Mouse (Mus musculus) urinary bladder, postnatal 14 days (tissue): Measurements from ENCODE around the gene Ube2e3.

Experiments
- DNase-seq: peaks from one replicate; pipeline ENCODE4 v3.0.0; 2021; ENCODE audit warnings: low spot score

Ube2e3 gene

DNA sequence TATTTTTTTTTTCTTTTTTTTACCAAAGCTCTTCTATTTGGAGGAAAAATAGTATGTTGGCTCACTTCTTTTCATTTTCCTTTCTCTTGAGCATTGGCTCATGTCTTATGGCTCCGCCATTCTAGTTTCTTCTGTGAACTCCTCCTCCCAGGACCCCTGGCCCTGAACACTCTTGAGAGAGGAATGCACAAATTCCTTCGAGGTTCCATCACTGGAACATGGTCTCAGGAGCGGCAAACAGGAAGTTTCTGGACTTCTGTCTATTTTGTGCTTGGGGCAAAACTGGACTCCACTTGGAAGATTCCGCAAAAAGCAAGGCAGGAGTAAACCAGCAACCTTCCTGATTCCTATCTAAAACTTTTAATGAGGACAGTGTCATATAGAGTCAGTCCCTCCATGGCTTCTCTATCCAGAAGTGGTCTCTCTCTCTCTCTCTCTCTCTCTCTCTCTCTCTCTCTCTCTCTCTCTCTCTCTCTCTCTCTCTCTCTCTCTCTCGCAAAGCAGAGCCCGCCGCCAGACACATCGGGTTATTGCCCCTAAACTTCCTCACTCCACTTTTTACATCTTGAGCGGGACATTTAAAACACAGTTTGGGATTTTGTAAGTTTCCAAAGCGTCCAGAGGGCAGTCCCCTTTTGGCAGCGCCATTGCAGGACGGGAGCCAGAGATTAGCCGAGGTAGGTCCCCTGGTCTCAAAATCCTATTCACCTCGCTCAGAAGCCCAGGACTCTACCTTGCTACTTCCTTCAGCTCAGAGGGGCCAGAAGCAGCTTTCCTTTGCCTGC lies at the start of gene Ube2e3:
Gene Ube2e3, plus strand, starts transcription at position 399 of the 785 bp plus-strand sequence.
- DNase-seq = no peak

DNA sequence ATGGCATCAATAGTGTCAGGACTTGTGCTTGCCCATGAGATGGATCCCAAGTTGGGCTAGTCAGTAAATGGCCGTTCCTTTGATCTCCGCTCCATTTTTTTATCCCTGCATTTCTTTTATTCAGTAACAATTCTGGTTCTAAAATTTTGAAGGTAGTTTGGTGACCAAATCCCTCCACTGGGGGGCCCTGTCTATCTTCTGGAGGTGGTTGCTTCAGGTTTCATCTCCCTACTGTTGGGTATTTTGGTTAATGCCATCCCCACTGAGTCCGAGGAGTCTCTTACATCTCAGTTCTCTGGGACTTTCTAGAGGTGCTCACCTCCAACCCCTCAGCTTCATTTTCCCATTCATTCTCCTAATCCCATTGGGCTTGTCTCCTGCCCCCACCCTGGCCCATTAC lies 38.0 kb upstream of the Ube2e3 start:
- no peak for DNase-seq

DNA sequence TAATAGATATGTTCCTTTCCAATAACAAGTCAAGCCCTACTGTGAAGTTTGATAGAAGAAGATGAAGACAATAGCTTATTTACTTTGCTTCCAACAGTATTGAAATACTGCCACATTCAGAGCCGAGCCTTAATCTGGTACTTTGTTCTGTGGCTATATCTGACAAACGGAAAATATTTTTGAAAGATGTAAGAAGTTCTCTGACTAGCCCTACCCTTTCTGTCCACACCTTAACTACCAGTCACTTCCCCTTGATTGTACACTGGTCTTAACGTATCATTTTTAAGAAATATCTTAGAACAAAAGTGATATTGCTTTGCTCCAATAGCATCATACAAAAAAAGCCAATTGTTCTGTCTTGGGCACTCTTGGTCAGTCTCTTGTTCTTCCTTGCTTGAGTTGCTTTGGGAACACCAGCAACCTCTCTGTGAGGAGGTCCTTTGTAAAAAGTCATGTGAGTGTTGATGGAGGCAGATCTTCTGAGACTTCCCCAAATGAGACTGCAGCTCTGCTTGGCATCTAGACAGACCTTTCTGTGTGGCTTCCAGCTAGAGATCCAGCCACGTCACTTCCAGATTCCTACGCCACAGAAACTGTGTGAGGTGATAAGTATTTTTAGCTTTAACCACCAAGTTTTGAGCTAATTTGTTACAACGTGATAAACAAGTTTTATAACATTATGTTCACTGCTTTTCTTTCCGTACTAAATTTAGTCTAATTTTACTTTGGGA lies 26.3 kb upstream of the Ube2e3 start:
- DNase-seq = no peak

DNA sequence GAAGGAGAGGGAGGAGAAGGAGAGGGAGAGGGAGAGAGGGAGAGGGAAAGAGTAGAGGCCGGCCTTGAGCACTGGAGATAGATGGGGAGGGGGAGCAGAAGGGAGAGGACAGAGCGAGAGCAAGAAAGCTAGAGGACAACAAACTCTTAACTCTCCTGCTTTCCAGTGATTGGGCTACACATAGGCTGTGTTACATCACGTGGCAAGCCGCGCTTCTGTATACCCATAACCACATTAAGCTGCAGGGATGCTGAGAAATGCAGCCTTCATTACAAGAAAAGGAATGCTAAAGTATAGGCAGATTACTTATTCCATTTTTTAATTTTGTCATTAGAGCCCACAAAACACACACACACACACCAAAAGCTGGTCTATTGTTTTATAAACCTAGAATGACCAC lies 23.6 kb upstream of the Ube2e3 start:
- DNase-seq = no peak

DNA sequence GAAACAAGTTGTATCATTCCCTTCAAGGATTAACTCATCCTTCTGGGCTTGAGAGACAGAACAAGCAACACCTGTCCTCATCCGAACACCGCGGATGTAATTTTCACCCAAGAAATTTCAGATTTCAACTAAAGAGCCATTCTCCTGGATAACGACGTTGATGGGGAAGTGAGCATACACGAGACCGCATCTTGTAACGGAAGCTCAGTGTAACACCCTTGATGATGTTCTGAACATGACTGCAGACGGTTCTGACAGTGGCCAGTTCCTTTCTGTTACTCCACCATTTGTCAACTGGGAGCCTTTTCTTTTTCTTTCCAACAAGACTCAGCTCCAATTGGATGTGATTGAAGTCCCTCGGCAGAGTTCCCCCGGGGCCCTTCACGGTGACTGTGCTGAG lies 22.6 kb upstream of the Ube2e3 start:
- no peak for DNase-seq

DNA sequence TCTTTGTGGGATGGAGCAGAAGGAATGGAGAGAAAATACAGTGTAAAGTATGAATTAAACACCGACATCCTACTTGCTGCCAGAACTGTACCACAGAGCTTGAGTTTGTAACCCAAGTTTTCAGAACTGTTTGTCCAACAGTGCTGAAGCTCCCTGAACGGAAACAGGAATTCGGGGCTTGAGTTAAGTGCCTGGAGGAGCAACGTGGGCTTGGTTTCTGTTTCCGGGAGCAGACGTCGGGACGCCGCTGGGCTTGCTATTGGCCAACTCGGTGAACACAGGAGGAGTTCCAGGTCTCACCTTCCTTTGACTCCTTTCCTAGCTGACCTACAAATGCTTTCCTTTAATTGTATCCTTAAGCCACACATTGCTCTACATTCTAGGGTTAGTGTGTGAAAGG lies 22.2 kb upstream of the Ube2e3 start:
- no peak for DNase-seq

DNA sequence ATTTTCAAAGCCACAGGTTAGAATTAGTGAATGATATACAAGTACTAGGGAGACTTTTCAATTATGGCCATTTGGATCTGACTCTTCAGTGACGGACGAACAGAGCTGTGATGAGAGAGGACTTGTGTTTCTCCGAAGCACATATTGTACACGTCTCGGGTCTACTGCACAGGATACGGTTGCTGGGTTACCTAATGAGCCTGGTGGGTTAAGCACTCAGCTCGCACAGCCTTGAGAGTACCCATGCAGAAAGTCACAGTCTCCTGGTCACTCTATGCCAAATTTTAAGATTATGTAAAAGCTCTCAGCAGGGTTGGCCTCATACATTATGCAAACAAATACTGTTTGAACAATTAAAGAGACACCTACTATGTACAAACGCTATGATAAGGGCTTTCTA lies 13.6 kb upstream of the Ube2e3 start:
- DNase-seq = no peak

DNA sequence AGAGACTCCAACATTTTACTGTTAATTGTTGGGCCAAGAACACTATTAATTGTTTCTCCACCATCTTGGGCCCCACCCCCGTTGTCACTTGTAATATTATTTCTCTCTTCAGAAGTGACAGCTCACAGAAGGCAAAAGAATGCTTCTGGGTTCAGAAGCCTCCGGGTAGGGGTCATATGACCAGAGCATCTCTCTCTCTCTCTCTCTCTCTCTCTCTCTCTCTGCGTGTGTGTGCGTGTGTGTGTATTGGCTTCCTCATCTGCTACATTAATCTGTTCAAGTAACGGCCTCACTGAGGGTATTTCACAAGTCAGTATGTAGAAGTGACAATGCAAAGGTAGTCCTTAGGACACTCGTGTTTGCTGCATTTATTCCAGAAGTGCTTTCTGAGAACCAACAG lies 9.3 kb upstream of the Ube2e3 start:
- DNase-seq = no peak

DNA sequence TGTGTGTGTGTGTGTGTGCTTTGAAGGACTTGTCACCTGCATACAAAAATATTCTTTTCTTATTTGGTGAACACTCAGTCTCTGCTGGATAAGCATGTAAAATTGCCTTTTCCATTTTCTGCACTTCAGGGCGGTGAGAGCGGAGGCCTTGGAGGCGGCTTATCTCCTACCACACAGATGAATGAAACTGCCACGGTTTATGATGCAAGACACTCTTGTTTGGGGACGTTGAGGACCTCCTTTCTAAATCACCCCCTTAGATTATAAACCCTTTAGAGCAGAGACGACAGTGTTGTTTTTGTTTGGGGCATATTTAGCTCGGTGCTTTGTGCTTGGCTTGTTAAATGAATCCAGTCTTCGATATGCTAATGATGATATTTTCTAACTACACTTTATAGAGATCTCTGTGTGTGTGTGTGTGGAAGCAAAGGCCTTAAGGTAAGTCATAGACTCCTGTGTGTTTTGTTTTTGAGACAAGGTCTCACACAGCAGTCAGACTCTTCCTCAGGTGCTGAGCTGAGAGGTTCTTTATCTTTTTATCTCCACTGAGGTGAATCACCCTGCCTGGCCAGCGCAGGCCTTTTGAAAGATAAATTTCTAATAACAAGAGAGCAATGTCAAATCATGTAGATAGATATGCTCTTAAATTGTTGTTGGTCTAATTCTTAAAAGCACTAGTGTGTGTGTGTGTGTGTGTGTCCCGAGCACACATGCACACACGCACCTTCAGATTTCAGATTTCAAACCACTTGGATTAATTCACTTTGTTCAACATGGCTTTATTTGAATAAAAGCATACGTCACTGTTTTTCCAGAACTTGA lies 8.4 kb upstream of the Ube2e3 start:
- no peak for DNase-seq

DNA sequence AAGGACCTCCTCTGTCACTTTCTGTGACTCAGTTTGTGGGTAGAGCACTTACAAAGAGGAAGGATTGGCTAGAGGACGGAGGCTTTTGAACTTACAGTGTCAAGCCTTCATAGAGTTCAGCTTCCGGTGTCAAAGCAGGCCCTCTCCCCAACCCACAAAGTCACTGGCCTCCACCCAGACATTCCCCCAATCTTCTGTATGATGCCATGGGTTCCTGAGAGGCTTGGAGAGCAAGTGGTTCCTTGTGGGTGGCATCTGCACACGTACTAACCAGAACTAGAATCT lies 7.9 kb upstream of the Ube2e3 start:
- no peak for DNase-seq

DNA sequence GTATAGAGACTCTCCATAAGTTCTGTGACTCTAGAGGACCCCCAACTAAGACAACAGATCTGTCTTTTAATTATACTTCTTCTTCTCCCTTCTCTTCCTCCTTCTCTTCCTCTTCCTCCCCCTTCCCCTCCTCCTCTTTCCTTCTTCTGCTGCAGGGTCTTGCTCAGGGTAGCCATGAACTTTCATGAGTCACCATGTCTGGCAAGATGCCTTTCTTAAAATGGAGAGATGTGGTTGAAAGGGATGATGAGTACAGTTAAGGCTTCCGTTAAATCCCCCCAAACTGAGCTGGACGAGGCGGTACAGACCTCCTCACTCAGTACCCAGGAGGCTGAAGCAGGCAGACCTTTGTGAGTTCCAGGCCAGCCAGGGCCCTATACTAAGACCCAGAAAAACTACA lies 3.8 kb upstream of the Ube2e3 start:
- no peak for DNase-seq

DNA sequence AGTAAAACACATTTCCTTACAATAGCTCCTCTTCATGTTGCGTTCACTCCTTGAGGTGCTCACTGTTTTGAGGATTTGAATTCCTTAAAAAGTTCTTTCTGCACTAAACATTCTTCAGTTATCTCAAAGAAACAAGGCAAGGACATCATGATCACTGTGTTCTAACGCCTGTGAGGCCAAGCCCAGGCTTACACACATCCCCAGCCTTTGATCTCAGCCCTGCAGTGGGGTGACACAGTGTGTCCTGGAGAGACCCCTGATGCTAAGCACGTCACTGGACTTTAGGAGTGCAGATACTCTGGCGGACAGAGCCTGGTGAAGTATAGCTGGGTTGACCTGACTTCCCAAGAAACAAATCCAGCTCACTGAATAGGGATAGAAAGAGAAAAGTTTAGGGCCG lies 3.1 kb upstream of the Ube2e3 start:
- no peak for DNase-seq

DNA sequence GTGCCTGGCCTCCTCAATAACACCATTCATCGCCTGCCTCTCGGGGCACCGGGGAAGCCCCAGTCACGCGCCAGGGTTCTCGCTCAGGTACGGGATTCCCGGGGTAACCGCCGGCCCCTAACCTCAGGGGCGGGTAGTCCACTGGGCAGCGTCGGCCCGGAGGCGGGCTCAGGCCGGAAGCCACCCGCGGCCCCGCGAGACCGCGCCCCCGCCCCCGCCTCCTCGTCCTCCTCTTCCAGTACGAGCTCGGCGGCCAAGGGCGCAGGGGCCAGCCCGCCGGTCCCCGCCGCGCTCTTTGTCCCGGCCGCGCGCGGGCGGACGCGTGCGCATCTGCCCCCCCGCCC lies 559 bp downstream of the Ube2e3 start:
- DNase-seq = peak; percentile 82

DNA sequence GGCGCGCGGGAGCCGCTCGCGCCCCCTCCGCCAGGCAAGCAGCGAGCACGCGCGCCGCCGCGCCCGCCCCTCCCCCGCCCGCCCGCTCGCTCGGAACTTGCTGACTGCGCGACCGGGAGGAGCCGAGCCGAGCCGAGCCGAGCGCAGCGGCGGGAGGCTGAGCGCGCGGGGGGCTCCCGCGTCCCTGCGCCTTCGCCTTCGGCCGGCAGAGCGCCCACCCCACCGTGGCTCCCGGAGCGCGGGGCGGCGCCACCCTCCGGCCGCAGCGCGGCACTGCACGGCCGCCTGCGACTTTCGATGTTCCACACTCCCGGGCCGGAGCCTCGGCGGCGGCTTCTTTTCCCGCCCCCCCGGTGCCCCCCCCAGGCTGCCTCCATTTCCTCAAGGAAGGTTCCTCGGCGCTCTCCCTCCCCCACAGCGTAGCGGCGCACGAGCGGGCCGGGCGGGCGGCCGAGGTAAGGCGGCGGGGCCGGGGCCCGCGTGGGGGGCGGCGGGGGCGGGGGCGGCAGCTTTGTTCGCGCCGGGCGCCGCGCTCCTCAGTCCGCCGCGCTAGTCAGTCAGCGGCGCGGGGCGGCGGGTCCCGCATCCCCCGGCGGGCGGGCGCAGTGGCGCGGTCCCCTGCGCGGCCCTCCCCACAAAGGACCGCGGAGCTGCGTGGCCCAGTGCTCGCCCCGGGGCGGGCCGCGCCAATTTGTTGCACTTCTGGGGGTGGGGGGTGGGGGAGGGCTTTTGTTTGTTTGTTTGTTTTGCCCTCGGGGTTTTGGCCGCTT lies 1.2 kb downstream of the Ube2e3 start:
- DNase-seq = peak; percentile 73

DNA sequence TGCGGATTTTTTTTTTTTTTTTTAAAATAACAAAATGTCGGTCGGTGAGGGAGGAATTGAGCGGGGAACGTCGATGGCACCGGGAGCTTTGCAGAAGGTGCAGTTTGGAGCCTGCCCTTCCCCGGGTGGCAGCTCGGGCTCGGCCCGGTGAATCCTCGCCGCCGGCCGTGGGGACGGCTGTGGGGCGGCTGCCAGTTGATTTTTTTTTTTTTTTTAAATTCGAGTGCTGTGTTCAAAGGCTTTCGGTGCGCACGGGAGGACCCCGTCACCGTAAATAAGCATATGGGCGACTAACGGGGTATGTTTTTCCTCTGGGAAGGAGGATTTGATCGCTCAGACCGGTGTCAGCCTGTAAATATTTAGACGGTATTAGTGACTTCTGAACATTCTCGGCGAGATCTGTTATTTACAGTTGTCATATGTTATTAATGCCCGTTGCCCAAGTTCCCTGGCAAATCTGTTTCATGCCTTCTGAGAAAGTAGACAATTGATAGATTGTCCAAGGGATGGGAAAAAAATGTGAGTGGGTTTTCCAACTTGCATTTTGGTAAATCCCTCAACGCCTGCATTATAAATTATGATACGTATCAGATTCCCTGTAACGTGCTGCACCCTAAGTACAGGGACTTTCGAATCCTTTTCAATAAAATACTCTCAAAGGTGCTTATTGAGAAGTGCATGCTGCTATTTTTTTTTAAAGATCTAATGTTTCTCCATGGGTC lies 2.0 kb downstream of the Ube2e3 start:
- peak; percentile 18 for DNase-seq

DNA sequence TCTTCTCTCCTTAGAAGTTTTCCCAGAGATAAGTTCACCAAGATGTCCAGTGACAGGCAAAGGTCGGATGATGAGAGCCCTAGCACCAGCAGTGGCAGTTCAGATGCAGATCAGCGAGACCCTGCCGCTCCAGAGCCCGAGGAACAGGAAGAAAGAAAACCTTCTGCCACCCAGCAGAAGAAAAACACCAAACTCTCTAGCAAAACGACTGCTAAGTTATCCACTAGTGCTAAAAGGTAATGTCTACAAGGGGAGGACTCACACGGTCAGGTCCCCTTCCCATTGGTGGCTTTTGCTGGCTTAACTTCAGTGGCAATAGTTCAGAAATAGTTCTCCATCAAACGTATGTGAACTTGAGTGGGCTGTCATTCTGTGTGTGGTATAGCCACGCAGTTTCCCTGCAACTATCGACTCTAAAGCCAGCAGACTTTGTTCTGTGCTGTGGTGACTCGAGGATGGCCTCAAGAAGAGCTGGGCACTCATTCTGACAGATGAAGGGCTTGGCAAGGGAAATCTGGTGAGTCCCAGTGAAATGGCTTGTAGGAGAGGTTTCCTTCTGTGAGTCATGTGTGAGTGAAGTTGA lies 2.6 kb downstream of the Ube2e3 start:
- DNase-seq = no peak

DNA sequence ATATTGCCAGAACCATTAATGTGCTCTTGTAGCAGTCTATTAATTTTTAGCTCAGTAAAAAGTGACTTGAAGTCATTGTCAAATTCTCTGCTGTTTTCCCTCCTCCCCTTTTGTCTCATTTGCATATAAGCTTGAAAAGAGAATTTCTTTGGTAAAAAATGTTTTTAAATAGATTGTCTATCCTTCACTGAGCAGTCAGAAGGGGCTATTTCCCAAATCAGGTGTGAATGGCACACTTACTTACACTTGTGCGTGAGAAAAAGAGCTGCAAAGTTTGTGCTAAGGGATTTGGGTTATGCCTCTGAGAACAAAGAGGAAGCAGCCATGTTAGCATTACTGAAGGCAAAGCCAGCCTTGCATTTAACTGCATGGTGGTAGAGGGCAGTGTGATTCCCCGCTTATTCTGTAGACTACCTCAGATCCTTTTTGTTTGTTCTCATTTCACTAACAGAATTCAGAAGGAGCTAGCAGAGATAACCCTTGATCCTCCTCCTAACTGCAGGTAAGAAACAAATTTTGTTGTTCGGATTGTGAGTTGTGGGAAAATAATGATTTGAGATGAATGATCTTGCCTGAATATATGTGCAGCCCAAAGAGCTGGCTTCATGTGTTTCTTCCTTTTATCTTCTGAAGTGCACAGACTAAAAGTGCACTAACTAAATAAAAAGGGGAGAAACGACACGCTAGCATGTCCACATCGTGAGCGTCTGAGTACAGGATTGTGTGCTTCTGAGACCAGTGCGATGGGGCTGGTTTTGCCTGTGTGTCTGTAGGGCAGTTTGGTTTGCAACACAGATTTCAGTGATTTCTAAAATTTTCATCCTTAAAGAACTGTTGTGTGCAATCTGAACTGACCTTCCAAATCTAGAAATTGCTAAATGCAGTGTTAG lies 4.3 kb downstream of the Ube2e3 start:
- no peak for DNase-seq

DNA sequence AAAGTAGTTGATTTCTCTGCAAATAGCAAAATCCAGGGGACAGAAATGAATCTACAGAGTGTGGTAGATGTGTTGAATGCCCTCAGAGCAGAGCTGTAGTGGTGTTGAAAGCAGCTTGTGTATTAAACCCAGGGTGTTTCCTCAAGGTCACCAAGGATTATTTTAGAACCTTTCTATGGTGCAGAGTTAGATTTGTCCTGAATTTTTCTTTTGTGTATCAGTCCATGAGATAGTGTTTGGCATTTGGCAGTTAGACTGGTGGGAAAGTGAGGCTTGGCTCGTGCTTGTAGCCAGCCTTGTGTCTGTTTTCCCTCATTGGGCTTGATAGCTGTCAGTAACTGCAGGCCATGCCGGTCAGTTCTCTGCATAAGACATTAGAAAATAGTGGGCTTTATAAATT lies 6.0 kb downstream of the Ube2e3 start:
- no peak for DNase-seq

DNA sequence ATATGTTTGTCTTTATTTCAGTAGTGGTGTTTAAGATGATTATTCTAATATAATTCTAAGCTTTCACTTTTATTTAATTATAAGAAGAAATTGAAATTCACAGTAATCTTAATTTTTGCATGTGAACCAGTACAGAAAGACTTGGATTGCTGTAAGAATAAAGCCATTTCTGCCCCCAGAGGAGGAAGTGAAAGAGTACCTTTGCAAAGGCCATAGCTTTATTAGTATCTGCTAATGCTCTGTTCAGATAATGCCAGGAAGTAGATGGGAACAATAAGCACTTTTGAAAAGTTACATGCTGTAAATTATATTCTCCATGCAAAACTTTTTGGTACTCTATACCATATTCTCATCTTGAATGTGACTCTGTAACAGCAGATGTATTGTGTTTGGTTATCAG lies 8.1 kb downstream of the Ube2e3 start:
- DNase-seq = no peak

DNA sequence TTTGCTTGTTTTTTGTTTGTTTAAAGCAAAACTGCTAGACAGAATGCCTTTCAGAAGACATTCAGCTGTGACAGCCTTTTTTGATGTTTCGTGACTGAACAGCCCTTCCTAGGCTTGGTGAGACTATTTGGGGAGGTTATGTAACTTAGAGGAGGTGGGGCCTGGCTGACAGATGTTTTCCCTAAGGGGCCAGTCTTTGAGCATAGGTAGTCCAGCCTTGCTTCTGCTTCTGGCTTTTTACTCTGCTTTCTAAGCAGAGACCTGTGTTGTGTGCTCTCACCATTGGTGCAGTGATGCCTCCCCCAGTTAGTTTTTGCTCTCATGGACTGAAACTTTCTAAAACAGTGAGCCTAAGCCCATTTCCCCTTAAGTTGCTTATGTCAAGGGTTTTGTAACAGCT lies 14.1 kb downstream of the Ube2e3 start:
- DNase-seq = no peak
